9 mouse cellular contexts compared by ENCODE assay signal in the genomic region with DNA sequence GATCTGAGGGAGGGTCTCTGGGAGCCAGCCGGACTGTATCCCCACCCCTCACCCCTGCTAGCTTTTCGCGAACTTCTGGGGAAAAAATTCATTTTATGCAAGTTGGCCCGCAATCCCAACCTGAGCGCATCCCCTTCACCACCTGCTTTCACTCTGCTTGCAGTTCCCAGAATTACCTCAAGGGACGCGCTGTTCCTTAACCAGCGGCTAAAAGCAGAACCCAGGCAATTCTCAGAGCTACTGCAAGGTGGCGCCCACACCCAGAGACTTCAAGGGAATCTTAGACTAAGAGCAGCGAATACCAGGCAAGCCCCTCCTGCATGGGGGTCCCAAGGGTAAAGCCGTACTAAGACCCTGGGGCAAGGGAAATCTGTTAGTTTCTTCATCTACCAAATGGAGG. TPM values are rescaled to one million over a fixed set of nuclear protein-coding genes. Genes with fewer than 3 reads are reported as not detected.
DNase-seq lines count a peak whose midpoint lies in the region; ATAC-seq and TF ChIP-seq lines count a peak whose summit lies in the region.
"Had no signal": no experiment of that assay in that cellular context is flagged by ENCODE, and none has a peak within 500 bp of the region (broad histone marks: within the 10 kb centered on the region; RNA-seq: fewer than 3 reads in every experiment).

No protein-coding gene starts in this region.

- H3K27ac ChIP-seq in intestine, postnatal 0 days (ENCODE audit: low read depth, low read length), result no peak overlapping the region
- no peak overlapping the region for H3K27ac ChIP-seq in intestine, embryonic 15.5 days
- H3K27ac ChIP-seq: embryonic facial prominence, embryonic 12.5 days had no signal

- H3K4me2 ChIP-seq in intestine, postnatal 0 days (replicated peaks; ENCODE audit: low read depth), result no peak overlapping the region
- no peak overlapping the region for H3K4me2 ChIP-seq in intestine, embryonic 15.5 days (replicated peaks)
- H3K4me2 ChIP-seq: embryonic facial prominence, embryonic 12.5 days had no signal

- H3K27me3 ChIP-seq in intestine, postnatal 0 days (replicated peaks; ENCODE audit: control insufficient read depth, insufficient read depth, low read length), result peaks cover 38% of the 10 kb centered on the region
- H3K27me3 ChIP-seq in intestine, embryonic 15.5 days (replicated peaks), result peaks cover 36% of the 10 kb centered on the region

- intact Hi-C loops in heart, postnatal 10 days (cut with DNase I), result no loop called here
- intact Hi-C loops in left cerebral cortex, postnatal 36 days (cut with DNase I), result no loop called here

- no peak for ATAC-seq in intestine, postnatal 0 days
- no peak for ATAC-seq in intestine, embryonic 15.5 days
- peak; percentile 59 for ATAC-seq in activated CD4-positive, CD25-positive, alpha-beta regulatory T cell, adult 4 months
- peak; percentile 78 for ATAC-seq in neutrophil, adult 5-6 weeks (ENCODE audit: extremely low read depth, insufficient number of reproducible peaks, low FRiP score, poor library complexity, severe bottlenecking)

- H3K9me3 ChIP-seq in intestine, postnatal 0 days (ENCODE audit: control insufficient read depth), result no peaks in the 10 kb centered on the region
- no peaks in the 10 kb centered on the region for H3K9me3 ChIP-seq in intestine, embryonic 15.5 days
- H3K9me3 ChIP-seq: embryonic facial prominence, embryonic 12.5 days had no signal

- 10% methylated on average over 11 of the region's 11 CpGs for WGBS in intestine, postnatal 0 days
- 8% methylated on average over 11 of the region's 11 CpGs for WGBS in intestine, embryonic 15.5 days

- H3K4me3 ChIP-seq in intestine, postnatal 0 days (ENCODE audit: low read depth, low read length), result no peak overlapping the region
- H3K4me3 ChIP-seq in intestine, embryonic 15.5 days (replicated peaks), result no peak overlapping the region
- H3K4me3 ChIP-seq: embryonic facial prominence, embryonic 12.5 days had no signal

- peak; percentile 99 for TF ChIP-seq CTCF in intestine, postnatal 0 days (IDR thresholded peaks at IDR 0.05; ENCODE audit: low read depth)

- H3K4me1 ChIP-seq in intestine, postnatal 0 days (replicated peaks; ENCODE audit: control insufficient read depth, insufficient read depth, low read length), result peaks cover 15% of the 10 kb centered on the region
- H3K4me1 ChIP-seq in intestine, embryonic 15.5 days (replicated peaks), result peaks cover 35% of the 10 kb centered on the region

- peak; percentile 96 for DNase-seq in embryo, embryonic 10.5 days (ENCODE audit: low spot score)
- peak; percentile 83 to 88 for DNase-seq in heart, postnatal 10 days
- DNase-seq in left cerebral cortex, postnatal 36 days (ENCODE audit: low spot score in 2 of 2), result peak; percentile 69 to 75
- peak; percentile 93 for DNase-seq in thymus, postnatal 0 days (ENCODE audit: low spot score)

- peaks cover 6% of the 10 kb centered on the region; the same call in 1 of the 2 replicates for H3K36me3 ChIP-seq in intestine, postnatal 0 days (ENCODE audit: control insufficient read depth, insufficient read depth)
- H3K36me3 ChIP-seq in intestine, embryonic 15.5 days, result no peaks in the 10 kb centered on the region
- H3K36me3 ChIP-seq: embryonic facial prominence, embryonic 12.5 days had no signal

- no peak overlapping the region for H3K9ac ChIP-seq in intestine, postnatal 0 days (ENCODE audit: low read depth, low read length)
- no peak overlapping the region for H3K9ac ChIP-seq in intestine, embryonic 15.5 days
- H3K9ac ChIP-seq: embryonic facial prominence, embryonic 12.5 days had no signal

RNA-seq across cellular contexts. Expression of a gene that starts 2.2 kb away (rescaled TPM):
- polyA plus RNA-seq in intestine, postnatal 0 days (2015; fragmentation: Nextera tagmentation; extraction: Ambion mirVana), result 38.3 and 42.4 TPM in 2 replicates
- 55.8 and 59.8 TPM in 2 replicates for polyA plus RNA-seq in intestine, embryonic 15.5 days (2015; fragmentation: Nextera tagmentation; extraction: Ambion mirVana)
- polyA plus RNA-seq in activated CD4-positive, CD25-positive, alpha-beta regulatory T cell, adult 4 months (2017; shearing (Covaris generic)), result 10 to 100 TPM; 16.9 to 30.0 TPM
- total RNA-seq in heart, postnatal 10 days (2021), result 10 to 100 TPM; 38.5 to 39.5 TPM
- total RNA-seq in left cerebral cortex, postnatal 36 days (2021), result 10 to 100 TPM; 52.7 to 60.8 TPM
- 25.0 and 29.5 TPM in 2 replicates for total RNA-seq in neutrophil, adult 5-6 weeks (2017)
- polyA plus RNA-seq in thymus, postnatal 0 days (2015; fragmentation: Nextera tagmentation; extraction: Ambion mirVana), result 61.2 and 64.2 TPM in 2 replicates

RNA-seq across cellular contexts. Expression of a gene that starts 6.9 kb away (rescaled TPM):
- polyA plus RNA-seq in intestine, postnatal 0 days (2015; fragmentation: Nextera tagmentation; extraction: Ambion mirVana), result not detected in 2 replicates
- polyA plus RNA-seq in intestine, embryonic 15.5 days (2015; fragmentation: Nextera tagmentation; extraction: Ambion mirVana), result not detected in 2 replicates
- polyA plus RNA-seq in activated CD4-positive, CD25-positive, alpha-beta regulatory T cell, adult 4 months (2017; shearing (Covaris generic)), result under 1 TPM in 1 of 2 experiments, not detected in 1; 0.34 TPM
- total RNA-seq in heart, postnatal 10 days (2021), result under 1 TPM; 0.41 to 0.50 TPM
- total RNA-seq in left cerebral cortex, postnatal 36 days (2021), result 10 to 100 TPM in 1 of 2 experiments, 1 to 10 TPM in 1; 6.6 to 14.2 TPM
- total RNA-seq in neutrophil, adult 5-6 weeks (2017), result 4.7 and 5.9 TPM in 2 replicates
- polyA plus RNA-seq in thymus, postnatal 0 days (2015; fragmentation: Nextera tagmentation; extraction: Ambion mirVana), result 0.09 TPM in 1 of 2 replicates, not detected in the other

RNA-seq across cellular contexts. Expression of a gene that starts 23.8 kb away (rescaled TPM):
- polyA plus RNA-seq in intestine, postnatal 0 days (2015; fragmentation: Nextera tagmentation; extraction: Ambion mirVana), result 44.7 and 48.1 TPM in 2 replicates
- polyA plus RNA-seq in intestine, embryonic 15.5 days (2015; fragmentation: Nextera tagmentation; extraction: Ambion mirVana), result 50.0 and 55.1 TPM in 2 replicates
- 10 to 100 TPM; 24.3 to 26.8 TPM for polyA plus RNA-seq in activated CD4-positive, CD25-positive, alpha-beta regulatory T cell, adult 4 months (2017; shearing (Covaris generic))
- 10 to 100 TPM; 67.6 to 69.6 TPM for total RNA-seq in heart, postnatal 10 days (2021)
- 10 to 100 TPM; 47.1 to 48.8 TPM for total RNA-seq in left cerebral cortex, postnatal 36 days (2021)
- 18.3 and 31.7 TPM in 2 replicates for total RNA-seq in neutrophil, adult 5-6 weeks (2017)
- 49.2 and 56.2 TPM in 2 replicates for polyA plus RNA-seq in thymus, postnatal 0 days (2015; fragmentation: Nextera tagmentation; extraction: Ambion mirVana)

RNA-seq across cellular contexts. Expression of a gene that starts 46.4 kb away (rescaled TPM):
- 7.0 and 7.2 TPM in 2 replicates for polyA plus RNA-seq in intestine, postnatal 0 days (2015; fragmentation: Nextera tagmentation; extraction: Ambion mirVana)
- 11.1 and 15.4 TPM in 2 replicates for polyA plus RNA-seq in intestine, embryonic 15.5 days (2015; fragmentation: Nextera tagmentation; extraction: Ambion mirVana)
- 10 to 100 TPM; 20.8 to 26.1 TPM for polyA plus RNA-seq in activated CD4-positive, CD25-positive, alpha-beta regulatory T cell, adult 4 months (2017; shearing (Covaris generic))
- total RNA-seq in heart, postnatal 10 days (2021), result 10 to 100 TPM; 18.9 to 19.7 TPM
- 10 to 100 TPM; 32.6 to 44.4 TPM for total RNA-seq in left cerebral cortex, postnatal 36 days (2021)
- 175 and 178 TPM in 2 replicates for total RNA-seq in neutrophil, adult 5-6 weeks (2017)
- 17.9 and 25.1 TPM in 2 replicates for polyA plus RNA-seq in thymus, postnatal 0 days (2015; fragmentation: Nextera tagmentation; extraction: Ambion mirVana)

RNA-seq across cellular contexts. Expression of a gene that starts 49.9 kb away (rescaled TPM):
- polyA plus RNA-seq in intestine, postnatal 0 days (2015; fragmentation: Nextera tagmentation; extraction: Ambion mirVana), result 24.1 and 25.8 TPM in 2 replicates
- 38.4 and 42.1 TPM in 2 replicates for polyA plus RNA-seq in intestine, embryonic 15.5 days (2015; fragmentation: Nextera tagmentation; extraction: Ambion mirVana)
- polyA plus RNA-seq in activated CD4-positive, CD25-positive, alpha-beta regulatory T cell, adult 4 months (2017; shearing (Covaris generic)), result 100 to 1,000 TPM; 142 to 158 TPM
- 10 to 100 TPM; 24.5 to 25.3 TPM for total RNA-seq in heart, postnatal 10 days (2021)
- 10 to 100 TPM; 52.7 to 58.8 TPM for total RNA-seq in left cerebral cortex, postnatal 36 days (2021)
- 74.5 and 93.6 TPM in 2 replicates for total RNA-seq in neutrophil, adult 5-6 weeks (2017)
- polyA plus RNA-seq in thymus, postnatal 0 days (2015; fragmentation: Nextera tagmentation; extraction: Ambion mirVana), result 216 and 234 TPM in 2 replicates

Comparison
In these comparisons a context has a peak if more than half of its experiments do, and no peak if none do; other contexts are left out.
1. ATAC-seq: peak in activated CD4-positive, CD25-positive, alpha-beta regulatory T cell, adult 4 months (single experiment) and neutrophil, adult 5-6 weeks (single experiment); none in intestine, postnatal 0 days (single experiment) and intestine, embryonic 15.5 days (single experiment).
2. Peak in every context shown above with its lines, with median percentiles within 50 percentile points of each other: DNase-seq.